Mouse (Mus musculus) CD8-positive naive resting alpha-beta T cell, adult 2 months (primary cell): ENCODE measurements around the gene Tubgcp4.

Experiments used
- DNase-seq, 2 experiments: peaks; one replicate each; pipeline ENCODE4 v3.0.0; 2022; ENCODE audit warnings: low read depth in 2 of 2, low spot score in 2 of 2

Gene Tubgcp4

DNA sequence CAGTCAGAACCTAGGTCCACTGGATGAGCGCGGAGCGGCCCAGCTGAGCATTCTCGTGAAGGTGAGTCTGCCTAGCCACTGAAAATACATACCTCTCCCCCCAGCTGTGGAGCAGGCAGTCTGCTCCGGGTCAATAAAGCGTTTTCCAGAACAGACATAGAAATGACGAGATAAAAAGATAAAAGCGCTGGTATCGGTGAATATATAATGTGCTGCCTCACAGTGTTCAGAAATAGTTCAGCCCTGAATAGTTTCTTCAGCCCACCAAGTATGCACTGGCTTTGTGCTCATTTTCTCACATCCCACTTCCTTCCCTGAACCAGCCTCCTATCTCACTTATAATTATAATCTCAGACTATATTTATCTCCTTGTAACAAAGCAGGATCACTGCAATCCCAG, 25.0 kb downstream of the Tubgcp4 start:
- no peak for DNase-seq

- no peak for DNase-seq
Measured at GRCm38 (mm10) chr2:121204276-121204675, 33.8 kb downstream of the Tubgcp4 start.

DNA sequence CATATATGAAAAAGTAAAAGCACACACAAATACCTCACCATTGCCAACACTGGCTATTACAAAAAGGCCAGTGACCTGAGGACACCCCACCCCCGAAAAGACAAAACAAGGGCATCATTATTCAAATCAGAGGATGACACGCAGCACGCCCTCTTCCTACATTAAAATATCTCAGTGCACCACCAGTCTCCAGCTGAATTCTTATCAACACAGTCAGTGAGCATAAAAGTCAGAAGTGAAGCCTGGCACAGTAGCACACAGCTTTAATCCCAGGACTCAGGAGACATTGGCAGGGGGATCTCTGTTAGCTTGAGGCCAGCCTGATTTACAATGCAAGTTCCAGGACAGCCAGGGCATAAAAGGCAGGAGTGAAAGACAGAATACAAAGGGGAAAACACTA, 36.1 kb downstream of the Tubgcp4 start:
- no peak for DNase-seq

- DNase-seq: no peak
Measured at GRCm38 (mm10) chr2:121214491-121214890, 44.0 kb downstream of the Tubgcp4 start.

GRCm38 (mm10) chr2:121219177-121219576, 48.7 kb downstream of the Tubgcp4 start:
- DNase-seq: no peak

GRCm38 (mm10) chr2:121219994-121220393, 49.5 kb downstream of the Tubgcp4 start:
- DNase-seq: no peak

DNA sequence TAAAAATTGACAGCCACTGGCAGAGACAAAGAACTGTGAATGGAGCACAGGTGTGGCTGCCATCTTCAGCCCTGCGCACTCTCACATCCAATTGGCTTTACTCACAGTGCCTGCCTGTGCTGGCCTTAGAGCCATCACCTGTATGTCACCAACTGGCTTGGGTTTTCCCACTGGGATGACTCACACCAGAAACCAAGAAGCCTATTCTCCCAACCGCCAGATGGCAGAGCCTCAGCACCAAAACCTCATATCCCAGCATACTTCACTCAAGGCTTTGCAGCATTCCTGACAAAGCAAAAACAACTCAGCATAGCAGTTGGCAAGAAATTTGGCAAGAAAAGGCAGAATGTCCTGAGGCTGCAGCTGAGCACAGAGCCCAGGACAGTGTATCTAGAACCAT, 52.6 kb downstream of the Tubgcp4 start:
- DNase-seq: no peak

- no peak for DNase-seq
Measured at GRCm38 (mm10) chr2:121228135-121228534, 57.7 kb downstream of the Tubgcp4 start.

- DNase-seq: no peak
Measured at GRCm38 (mm10) chr2:121235460-121236072, 65.1 kb downstream of the Tubgcp4 start.

DNA sequence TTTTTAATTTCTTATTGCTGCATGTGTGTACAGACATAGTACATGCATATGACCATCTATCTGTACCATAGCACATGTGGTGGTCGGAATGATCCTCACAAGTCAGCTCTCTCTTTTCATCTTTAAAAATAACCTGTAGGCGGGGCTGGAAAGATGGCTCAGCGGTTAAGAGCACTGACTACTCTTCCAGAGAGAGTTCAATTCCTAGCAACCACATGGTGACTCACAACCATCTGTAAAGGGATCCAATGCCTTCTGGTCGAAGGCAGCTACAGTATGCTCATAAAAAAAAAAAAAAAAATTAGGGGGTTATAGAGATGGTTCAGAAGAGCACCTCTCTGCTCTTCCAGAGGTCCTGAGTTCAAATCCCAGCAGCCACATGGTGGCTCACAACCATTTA, 69.0 kb downstream of the Tubgcp4 start:
- DNase-seq: no peak

- DNase-seq: no peak
Measured at GRCm38 (mm10) chr2:121244099-121244498, 73.6 kb downstream of the Tubgcp4 start.
